Comparison of ENCODE assay signal across 8 mouse cellular contexts in genomic region chr17:29874082-29874679, GRCm38 (mm10).
DNase-seq lines count a peak whose midpoint lies in the region; ATAC-seq lines count a peak whose summit lies in the region.

No protein-coding gene starts in this region.

- H3K9ac ChIP-seq in heart, embryonic 16.5 days (ENCODE audit: low read length), result 0 out of 2 replicates have a peak overlapping the region, but pooled peaks have one; percentile 50
- H3K9ac ChIP-seq in forebrain, embryonic 11.5 days (ENCODE audit: low read length), result peak overlapping the region; percentile 23; the same call in 1 of the 2 replicates
- H3K9ac ChIP-seq in limb, embryonic 13.5 days, result 0 out of 2 replicates have a peak overlapping the region, but pooled peaks have one; percentile 35
- no peak overlapping the region for H3K9ac ChIP-seq in neural tube, embryonic 12.5 days

- H3K4me3 ChIP-seq in heart, embryonic 16.5 days (ENCODE audit: low read length), result no peak overlapping the region
- no peak overlapping the region for H3K4me3 ChIP-seq in forebrain, embryonic 11.5 days (ENCODE audit: low read depth, low read length)
- no peak overlapping the region for H3K4me3 ChIP-seq in limb, embryonic 13.5 days
- no peak overlapping the region for H3K4me3 ChIP-seq in neural tube, embryonic 12.5 days

- no peak for DNase-seq in heart, postnatal 25 days (ENCODE audit: low spot score)
- peak; percentile 50 for DNase-seq in forebrain, embryonic 11.5 days (ENCODE audit: low spot score)
- DNase-seq in thymus, postnatal 10 days (ENCODE audit: low spot score in 2 of 2), result no peak
- DNase-seq in kidney, postnatal 36 days, result no peak
- no peak for DNase-seq in thymus, postnatal 36 days

- ATAC-seq in heart, embryonic 16.5 days (replicated peaks; ENCODE audit: extremely low read depth, insufficient read depth, low FRiP score), result no peak
- ATAC-seq in forebrain, embryonic 11.5 days (replicated peaks; ENCODE audit: low FRiP score), result no peak
- no peak for ATAC-seq in limb, embryonic 13.5 days (ENCODE audit: low FRiP score, low read depth)
- no peak for ATAC-seq in neural tube, embryonic 12.5 days (ENCODE audit: low FRiP score, low read depth)

- no peak overlapping the region for H3K27ac ChIP-seq in heart, embryonic 16.5 days (ENCODE audit: low read length)
- no peak overlapping the region for H3K27ac ChIP-seq in forebrain, embryonic 11.5 days (ENCODE audit: low read depth, low read length)
- no peak overlapping the region for H3K27ac ChIP-seq in limb, embryonic 13.5 days
- H3K27ac ChIP-seq in neural tube, embryonic 12.5 days, result 0 out of 2 replicates have a peak overlapping the region, but pooled peaks have one; percentile 26

- no peaks in the 10 kb centered on the region for H3K9me3 ChIP-seq in heart, embryonic 16.5 days (replicated peaks; ENCODE audit: control insufficient read depth, low read length)
- no peaks in the 10 kb centered on the region for H3K9me3 ChIP-seq in forebrain, embryonic 11.5 days (ENCODE audit: control insufficient read depth, low read length)
- H3K9me3 ChIP-seq in limb, embryonic 13.5 days, result no peaks in the 10 kb centered on the region
- H3K9me3 ChIP-seq in neural tube, embryonic 12.5 days, result no peaks in the 10 kb centered on the region

- no peaks in the 10 kb centered on the region for H3K27me3 ChIP-seq in heart, embryonic 16.5 days (ENCODE audit: control insufficient read depth, insufficient read depth, low read length)
- H3K27me3 ChIP-seq in forebrain, embryonic 11.5 days (ENCODE audit: control insufficient read depth, insufficient read depth, low read length), result no peaks in the 10 kb centered on the region
- H3K27me3 ChIP-seq in limb, embryonic 13.5 days, result no peaks in the 10 kb centered on the region
- no peaks in the 10 kb centered on the region; the same call in 1 of the 2 replicates for H3K27me3 ChIP-seq in neural tube, embryonic 12.5 days (replicated peaks)

- H3K36me3 ChIP-seq in heart, embryonic 16.5 days (ENCODE audit: control insufficient read depth, insufficient read depth), result no peaks in the 10 kb centered on the region
- 0 out of 2 replicates have a peak, but pooled peaks cover 2% of the 10 kb centered on the region for H3K36me3 ChIP-seq in forebrain, embryonic 11.5 days (ENCODE audit: control insufficient read depth, insufficient read depth, low read length)
- H3K36me3 ChIP-seq in limb, embryonic 13.5 days, result no peaks in the 10 kb centered on the region
- H3K36me3 ChIP-seq in neural tube, embryonic 12.5 days, result no peaks in the 10 kb centered on the region

- peaks cover 7% of the 10 kb centered on the region for H3K4me1 ChIP-seq in heart, embryonic 16.5 days (ENCODE audit: control insufficient read depth, insufficient read depth, low read length)
- peaks cover 7% of the 10 kb centered on the region; the same call in 1 of the 2 replicates for H3K4me1 ChIP-seq in forebrain, embryonic 11.5 days (replicated peaks; ENCODE audit: control insufficient read depth, insufficient read depth, low read length)
- H3K4me1 ChIP-seq in limb, embryonic 13.5 days, result peaks cover 10% of the 10 kb centered on the region
- H3K4me1 ChIP-seq in neural tube, embryonic 12.5 days, result peaks cover 21% of the 10 kb centered on the region

- 12% methylated on average over 24 of the region's 27 CpGs for WGBS in heart, embryonic 16.5 days
- 17% methylated on average over 17 of the region's 27 CpGs for WGBS in forebrain, embryonic 11.5 days
- WGBS in limb, embryonic 13.5 days, result 13% methylated on average over 24 of the region's 27 CpGs
- 10% methylated on average over 27 of the region's 27 CpGs for WGBS in neural tube, embryonic 12.5 days

- intact Hi-C loops in heart, postnatal 25 days (cut with DNase I), result no loop called here

- H3K4me2 ChIP-seq in heart, embryonic 16.5 days (ENCODE audit: low read depth, low read length), result peak overlapping the region; percentile 18; the same call in 1 of the 2 replicates
- H3K4me2 ChIP-seq in forebrain, embryonic 11.5 days (ENCODE audit: low read depth, low read length, severe bottlenecking), result no peak overlapping the region
- peak overlapping the region; percentile 19; the same call in 1 of the 2 replicates for H3K4me2 ChIP-seq in limb, embryonic 13.5 days (replicated peaks)
- H3K4me2 ChIP-seq in neural tube, embryonic 12.5 days (replicated peaks), result peak overlapping the region; percentile 17; the same call in 1 of the 2 replicates
